Mouse (Mus musculus) spleen, adult 2 months (tissue): ENCODE measurements around the gene Chac1.

Experiments
- CTCF ChIP-seq: fragments of 200-500 bp; IDR thresholded peaks from 2 replicates; pipeline ENCODE4 v1.5.1; 2011; ENCODE audit warnings: mild to moderate bottlenecking, inconsistent platforms; ENCODE audit not compliant: insufficient read depth, insufficient read length, insufficient replicate concordance; ENCODE audit errors: extremely low read depth
- POLR2A ChIP-seq: fragments of 200-500 bp; IDR thresholded peaks from 2 replicates; pipeline ENCODE4 v1.6.1; 2011; ENCODE audit warnings: low read depth, low read length, inconsistent platforms

- TF ChIP-seq POLR2A (no peak), CTCF (no peak)
These were observed 16.9 kb upstream of the Chac1 start for GRCm38 (mm10) chr2:119334135-119334534.
